Mouse (Mus musculus) forebrain, embryonic 16.5 days (tissue): ENCODE data around the gene Gm20825. TPM values are rescaled to one million over a fixed set of nuclear protein-coding genes. Genes with fewer than 3 reads are reported as not detected.
"Not testable (repeated sequence)": the region's sequence is repeated elsewhere in the genome, so short reads cannot be mapped to it uniquely, and the experiment has no call there.

Experiments used
- ATAC-seq: fragments of 200-750 bp; cut with Nextera tagmentation; 2 replicates; pipeline ENCODE4 v1.8.0; 2017; ENCODE audit warnings: mild to moderate bottlenecking, moderate library complexity
- H3K27ac ChIP-seq: fragments of 300-500 bp; sonication (generic); 2 replicates; pipeline ENCODE4 v1.5.1; 2014; ENCODE audit warnings: low read length, control low read depth
- H3K27me3 ChIP-seq: fragments of 300-500 bp; sonication (generic); replicated peaks from 2 replicates; pipeline ENCODE4 v1.6.1; 2014; ENCODE audit warnings: low read length; ENCODE audit not compliant: control insufficient read depth, insufficient read depth
- H3K36me3 ChIP-seq: fragments of 300-500 bp; sonication (generic); 2 replicates; pipeline ENCODE4 v1.6.1; 2014; ENCODE audit not compliant: control insufficient read depth, insufficient read depth
- H3K4me1 ChIP-seq: fragments of 300-500 bp; sonication (generic); replicated peaks from 2 replicates; pipeline ENCODE4 v1.6.1; 2014; ENCODE audit warnings: low read length; ENCODE audit not compliant: control insufficient read depth, insufficient read depth
- H3K4me2 ChIP-seq: fragments of 300-500 bp; sonication (generic); 2 replicates; pipeline ENCODE4 v1.6.1; 2014; ENCODE audit warnings: mild to moderate bottlenecking, low read length, control low read depth
- H3K4me3 ChIP-seq: fragments of 300-500 bp; sonication (generic); replicated peaks from 2 replicates; pipeline ENCODE4 v1.5.1; 2014; ENCODE audit warnings: mild to moderate bottlenecking, low read length, control low read depth
- H3K9ac ChIP-seq: fragments of 300-500 bp; sonication (generic); replicated peaks from 2 replicates; pipeline ENCODE4 v1.6.1; 2014; ENCODE audit warnings: low read depth, low read length, control low read depth
- H3K9me3 ChIP-seq: fragments of 300-500 bp; sonication (generic); 2 replicates; pipeline ENCODE4 v1.6.1; 2016; ENCODE audit warnings: low read length; ENCODE audit not compliant: control insufficient read depth
- WGBS: fragments of 180-500 bp; shearing (Covaris S2); extraction: QIAGEN DNeasy Blood & Tissue Kit; methylation state at CpG from one replicate; pipeline ENCODE4 v1.1.7; 2014; 5-methylcytosine and 5-hydroxymethylcytosine counted together
- polyA plus RNA-seq: library from polyadenylated mRNA; unstranded; fragments of >200 nt; fragmentation: Nextera tagmentation; extraction: Ambion mirVana; gene quantifications from 2 replicates; pipeline ENCODE4 v1.2.1, GENCODE M21; 2015

Gene Gm20825
- polyA plus RNA-seq, result not detected in 2 replicates

DNA sequence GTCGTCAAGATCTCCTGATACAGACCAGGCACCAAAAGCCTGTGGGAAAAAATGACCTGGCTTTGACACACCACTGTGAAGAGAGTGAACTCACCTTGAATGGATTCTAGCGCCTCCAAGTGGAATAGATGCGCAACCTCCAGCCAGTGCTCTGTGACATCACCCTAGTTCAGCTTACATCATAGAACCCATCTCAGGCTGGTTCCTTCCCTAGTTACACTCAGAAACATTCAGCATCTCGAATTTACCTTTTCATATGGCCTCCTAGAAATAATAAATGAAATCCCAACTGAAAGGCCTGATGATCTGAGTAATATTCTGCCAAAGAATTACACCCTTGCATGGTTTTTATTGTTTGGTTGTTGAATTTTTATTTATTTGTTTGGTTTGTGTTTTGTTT, at the start of gene Gm20825:
TSS of gene Gm20825 (minus strand) at position 101 of the 400 bp plus-strand sequence.
- H3K4me2 ChIP-seq, H3K9ac ChIP-seq, H3K27me3 ChIP-seq, ATAC-seq, H3K9me3 ChIP-seq, H3K4me3 ChIP-seq, H3K4me1 ChIP-seq, H3K27ac ChIP-seq, H3K36me3 ChIP-seq: not testable (repeated sequence)
- 66% methylated on average over 4 of the region's 4 CpGs for WGBS

Other genes with a start within 250 kb of the Gm20825 start
- not detected in 2 replicates for gene Gm29049, start 74.3 kb downstream of the Gm20825 start, polyA plus RNA-seq
- not detected in 2 replicates for gene Gm20824, start 186.4 kb upstream of the Gm20825 start, polyA plus RNA-seq